Mouse (Mus musculus) liver, embryonic 16.5 days (tissue): ENCODE data around the gene Rabl3. TPM values are rescaled to one million over a fixed set of nuclear protein-coding genes. Genes with fewer than 3 reads are reported as not detected.
A peak's percentile ranks its signal among the peaks of the same experiment; 100 is the strongest.

ENCODE experiments used
- ATAC-seq: fragments of 200-750 bp; cut with Nextera tagmentation; 2 replicates; pipeline ENCODE4 v1.8.0; 2017; ENCODE audit warnings: low read depth, mild to moderate bottlenecking, moderate number of reproducible peaks, moderate library complexity
- H3K27ac ChIP-seq: fragments of 300-500 bp; sonication (generic); 2 replicates; pipeline ENCODE4 v1.5.1; 2014; ENCODE audit warnings: mild to moderate bottlenecking, low read length
- H3K27me3 ChIP-seq: fragments of 300-500 bp; sonication (generic); 2 replicates; pipeline ENCODE4 v1.6.1; 2014; ENCODE audit warnings: low read depth, low read length, mixed read lengths; ENCODE audit not compliant: control insufficient read depth, insufficient read depth
- H3K36me3 ChIP-seq: fragments of 300-500 bp; sonication (generic); 2 replicates; pipeline ENCODE4 v1.6.1; 2014; ENCODE audit warnings: mild to moderate bottlenecking; ENCODE audit not compliant: control insufficient read depth, insufficient read depth
- H3K4me1 ChIP-seq: fragments of 300-500 bp; sonication (generic); 2 replicates; pipeline ENCODE4 v1.6.1; 2014; ENCODE audit warnings: low read depth, low read length, mixed read lengths; ENCODE audit not compliant: control insufficient read depth
- H3K4me2 ChIP-seq: fragments of 300-500 bp; sonication (generic); 2 replicates; pipeline ENCODE4 v1.6.1; 2014; ENCODE audit warnings: low read depth, low read length, mixed read lengths
- H3K4me3 ChIP-seq: fragments of 300-500 bp; sonication (generic); 2 replicates; pipeline ENCODE4 v1.5.1; 2014; ENCODE audit warnings: low read depth, mild to moderate bottlenecking, low read length
- H3K9ac ChIP-seq: fragments of 300-500 bp; sonication (generic); 2 replicates; pipeline ENCODE4 v1.6.1; 2014; ENCODE audit warnings: low read depth, low read length
- H3K9me3 ChIP-seq: fragments of 300-500 bp; sonication (generic); replicated peaks from 2 replicates; pipeline ENCODE4 v1.6.1; 2016; ENCODE audit warnings: low read length; ENCODE audit not compliant: control insufficient read depth
- WGBS: fragments of 180-500 bp; shearing (Covaris S2); extraction: QIAGEN DNeasy Blood & Tissue Kit; methylation state at CpG from one replicate; pipeline ENCODE4 v1.1.7; 2014; ENCODE audit not compliant: insufficient replicate concordance; 5-methylcytosine and 5-hydroxymethylcytosine counted together
- polyA plus RNA-seq: library from polyadenylated mRNA; unstranded; fragments of >200 nt; fragmentation: Nextera tagmentation; extraction: Ambion mirVana; gene quantifications from 2 replicates; pipeline ENCODE4 v1.2.1, GENCODE M21; 2015

Rabl3 gene
- polyA plus RNA-seq, 1 experiment from 2014 or later = 13.1 TPM

GRCm38 (mm10) chr16:37565117-37565516 lies 25.4 kb downstream of the Rabl3 start:
- Histone ChIP-seq H3K9ac (no peak overlapping the region), H3K4me3 (no peak overlapping the region), H3K4me1 (no peaks in the 10 kb centered on the region), H3K27me3 (no peaks in the 10 kb centered on the region), H3K9me3 (no peaks in the 10 kb centered on the region), H3K36me3 (no peaks in the 10 kb centered on the region), H3K4me2 (no peak overlapping the region), H3K27ac (no peak overlapping the region)
- no peak for ATAC-seq
- WGBS = 21% methylated on average over 1 of the region's 1 CpGs

DNA sequence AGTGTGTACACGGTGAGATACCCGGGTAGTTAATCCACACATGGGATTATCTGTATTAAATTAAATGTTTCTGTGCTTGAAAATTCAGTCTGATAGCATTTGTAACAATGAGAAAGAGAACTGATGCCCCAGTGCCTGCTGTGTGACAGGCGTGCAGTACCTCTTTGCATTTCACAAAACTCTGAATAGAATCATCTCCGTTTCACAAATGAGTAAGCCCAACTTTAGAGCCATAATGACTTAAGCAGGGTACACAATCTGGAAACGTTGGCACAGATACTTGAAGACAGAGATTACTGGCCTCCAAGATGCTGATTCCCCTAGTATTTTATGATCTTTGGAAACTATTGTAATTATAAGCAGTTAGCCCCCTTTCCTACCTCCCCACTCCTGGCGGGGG lies 26.4 kb downstream of the Rabl3 start:
- Histone ChIP-seq H3K36me3 (no peaks in the 10 kb centered on the region), H3K9ac (no peak overlapping the region), H3K4me3 (no peak overlapping the region), H3K27me3 (no peaks in the 10 kb centered on the region), H3K27ac (no peak overlapping the region), H3K4me2 (no peak overlapping the region), H3K4me1 (no peaks in the 10 kb centered on the region), H3K9me3 (no peaks in the 10 kb centered on the region)
- no peak for ATAC-seq
- WGBS = 72% methylated on average over 6 of the region's 6 CpGs

DNA sequence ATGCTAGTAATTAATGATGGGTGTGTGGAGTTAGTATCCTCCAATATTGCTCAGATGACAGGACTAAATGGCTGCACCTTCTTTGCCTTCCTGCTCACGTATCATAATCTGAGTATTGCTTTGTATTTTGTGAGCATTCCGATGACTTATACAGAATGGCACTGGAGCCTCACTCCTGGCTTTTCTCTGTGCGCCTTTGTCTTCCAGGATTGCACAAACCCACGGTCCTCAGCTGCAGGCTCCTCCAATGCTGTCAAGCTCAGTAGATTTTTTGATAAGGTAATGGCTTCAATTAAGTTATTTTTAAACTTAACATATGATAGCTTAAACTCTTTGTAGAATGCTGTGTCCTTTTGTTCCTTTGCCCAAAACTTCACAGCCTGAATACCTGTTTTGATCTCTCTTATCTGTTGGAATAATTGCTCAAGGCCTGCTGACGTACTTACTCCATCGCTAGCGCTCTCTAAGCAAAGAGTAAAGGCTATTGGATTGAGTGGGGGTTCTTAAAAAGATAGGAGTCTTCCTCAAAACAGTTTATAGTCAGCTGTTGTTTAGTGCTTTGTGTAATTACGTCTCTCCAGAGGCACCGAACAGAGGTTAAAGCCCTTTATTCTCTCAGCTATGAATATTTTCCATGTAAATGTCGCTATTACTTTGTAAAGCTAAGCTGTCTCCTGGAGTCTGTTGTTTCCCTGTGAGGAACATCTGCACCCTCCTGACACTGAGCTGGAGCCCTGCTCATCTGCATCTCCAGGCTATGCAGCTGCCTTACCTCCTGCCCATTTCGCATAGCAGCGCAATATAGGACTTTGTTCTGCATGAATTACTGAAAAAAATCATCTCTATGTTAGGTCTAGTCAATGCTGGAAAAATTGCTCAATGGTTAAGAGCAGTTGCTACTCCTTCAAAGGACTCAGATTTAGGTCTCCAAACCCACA lies 27.7 kb downstream of the Rabl3 start:
- H3K27me3 ChIP-seq = no peaks in the 10 kb centered on the region
- no peak for ATAC-seq
- H3K27ac ChIP-seq = no peak overlapping the region
- no peaks in the 10 kb centered on the region for H3K4me1 ChIP-seq
- H3K4me2 ChIP-seq = no peak overlapping the region
- no peak overlapping the region for H3K4me3 ChIP-seq
- no peak overlapping the region for H3K9ac ChIP-seq
- H3K36me3 ChIP-seq = no peaks in the 10 kb centered on the region
- 80% methylated on average over 12 of the region's 12 CpGs for WGBS
- H3K9me3 ChIP-seq = no peaks in the 10 kb centered on the region

DNA sequence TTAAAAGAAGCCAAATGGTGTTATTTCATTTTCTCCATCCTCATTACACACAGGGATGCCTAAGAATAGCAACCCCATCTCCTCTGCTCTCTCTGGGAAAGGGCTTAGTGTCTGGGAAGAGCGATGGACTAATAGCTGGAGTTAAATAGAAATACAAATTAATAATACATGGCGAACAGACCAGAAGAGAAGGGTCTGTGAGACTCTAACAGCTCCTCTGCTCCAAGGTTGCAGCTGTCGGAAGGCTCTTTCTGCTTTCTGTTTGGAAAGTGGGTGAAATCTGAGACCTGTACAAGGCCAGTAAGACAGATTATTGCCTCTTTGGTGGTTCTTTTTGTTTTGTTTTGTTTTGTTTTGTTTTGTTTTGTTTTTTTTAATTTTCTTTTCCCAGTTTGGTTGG lies 31.9 kb downstream of the Rabl3 start:
- H3K9me3 ChIP-seq = peaks cover 3% of the 10 kb centered on the region
- WGBS = 79% methylated on average over 3 of the region's 3 CpGs
- no peak for ATAC-seq
- H3K4me2 ChIP-seq = no peak overlapping the region
- H3K4me1 ChIP-seq = no peaks in the 10 kb centered on the region
- H3K27ac ChIP-seq = no peak overlapping the region
- no peaks in the 10 kb centered on the region for H3K36me3 ChIP-seq
- H3K4me3 ChIP-seq = no peak overlapping the region
- H3K27me3 ChIP-seq = no peaks in the 10 kb centered on the region
- H3K9ac ChIP-seq = no peak overlapping the region

DNA sequence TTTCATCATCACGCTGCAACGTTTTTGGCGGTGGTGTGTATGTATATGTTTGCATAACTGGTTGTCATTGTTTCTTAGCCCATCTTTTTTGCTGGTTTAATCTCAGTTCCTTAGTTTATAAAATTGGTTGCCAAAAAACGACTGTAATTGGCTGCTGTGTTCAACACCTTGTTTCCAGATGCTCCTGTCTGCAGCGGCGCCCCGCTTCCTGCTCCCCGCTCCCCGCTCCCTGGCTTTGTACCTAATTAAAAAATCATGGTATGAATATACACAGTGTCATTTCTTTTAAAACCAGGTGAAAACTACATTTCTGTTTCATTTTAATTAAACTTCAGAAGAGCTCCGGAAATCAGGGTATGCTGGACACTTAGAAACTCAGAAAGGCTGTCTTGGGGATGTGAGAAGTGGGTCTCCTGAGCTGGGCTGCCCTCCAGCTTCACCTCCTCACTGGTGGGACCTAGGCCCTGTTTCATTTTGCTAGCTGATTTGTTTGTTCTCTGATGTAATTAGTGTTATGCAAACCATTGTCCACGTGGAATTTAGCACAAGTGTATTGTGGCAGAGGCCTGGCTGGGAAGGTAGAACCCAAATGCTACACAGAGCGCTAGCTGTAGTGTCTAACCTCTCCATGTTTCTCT lies 32.6 kb downstream of the Rabl3 start:
- Histone ChIP-seq H3K4me3 (no peak overlapping the region), H3K9me3 (peaks cover 3% of the 10 kb centered on the region), H3K4me2 (no peak overlapping the region), H3K9ac (no peak overlapping the region), H3K27ac (no peak overlapping the region), H3K4me1 (no peaks in the 10 kb centered on the region), H3K36me3 (no peaks in the 10 kb centered on the region), H3K27me3 (no peaks in the 10 kb centered on the region)
- ATAC-seq = no peak
- WGBS = 82% methylated on average over 12 of the region's 12 CpGs

GRCm38 (mm10) chr16:37573061-37573460 lies 33.4 kb downstream of the Rabl3 start:
- no peak overlapping the region for H3K9ac ChIP-seq
- 89% methylated on average over 5 of the region's 5 CpGs for WGBS
- H3K27ac ChIP-seq = no peak overlapping the region
- H3K4me2 ChIP-seq = no peak overlapping the region
- no peak overlapping the region for H3K4me3 ChIP-seq
- peaks cover 3% of the 10 kb centered on the region for H3K9me3 ChIP-seq
- no peak for ATAC-seq
- no peaks in the 10 kb centered on the region for H3K27me3 ChIP-seq
- no peaks in the 10 kb centered on the region for H3K4me1 ChIP-seq
- H3K36me3 ChIP-seq = no peaks in the 10 kb centered on the region

GRCm38 (mm10) chr16:37575325-37575724 lies 35.6 kb downstream of the Rabl3 start:
- H3K27ac ChIP-seq = no peak overlapping the region
- H3K9me3 ChIP-seq = peaks cover 3% of the 10 kb centered on the region
- no peak overlapping the region for H3K4me3 ChIP-seq
- H3K27me3 ChIP-seq = no peaks in the 10 kb centered on the region
- ATAC-seq = no peak
- H3K36me3 ChIP-seq = no peaks in the 10 kb centered on the region
- WGBS = 45% methylated on average over 3 of the region's 3 CpGs
- no peak overlapping the region for H3K4me2 ChIP-seq
- no peaks in the 10 kb centered on the region; the same call in 1 of the 2 replicates for H3K4me1 ChIP-seq
- no peak overlapping the region for H3K9ac ChIP-seq

GRCm38 (mm10) chr16:37579591-37579990 lies 39.9 kb downstream of the Rabl3 start:
- peak overlapping the region; percentile 74 for H3K27ac ChIP-seq
- 47% methylated on average over 1 of the region's 1 CpGs for WGBS
- no peak overlapping the region for H3K9ac ChIP-seq
- H3K4me1 ChIP-seq = no peaks in the 10 kb centered on the region; the same call in 1 of the 2 replicates
- H3K27me3 ChIP-seq = no peaks in the 10 kb centered on the region
- H3K36me3 ChIP-seq = no peaks in the 10 kb centered on the region
- H3K9me3 ChIP-seq = no peaks in the 10 kb centered on the region
- no peak; the same call in 1 of the 2 replicates for ATAC-seq
- no peak overlapping the region for H3K4me3 ChIP-seq
- H3K4me2 ChIP-seq = no peak overlapping the region

DNA sequence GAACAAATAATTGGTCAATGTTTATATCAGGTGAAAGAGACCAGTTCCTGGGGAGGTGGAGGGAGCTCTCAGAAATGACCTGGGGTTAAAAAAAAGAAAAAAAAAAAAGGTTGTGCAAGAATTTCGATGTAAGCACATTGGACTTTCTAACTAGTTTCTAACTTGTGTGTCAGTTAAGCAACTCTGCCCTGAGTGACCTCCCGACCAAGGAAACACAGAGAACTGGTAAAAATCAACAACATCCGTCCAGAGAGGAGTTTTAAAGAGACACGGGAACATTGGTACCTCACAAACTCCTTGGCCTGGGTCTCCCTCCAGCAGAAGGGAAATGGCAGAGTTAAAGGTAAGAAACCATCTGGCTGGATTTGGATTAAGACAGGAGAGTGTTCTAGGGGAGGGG lies 40.3 kb downstream of the Rabl3 start, which contains the start of gene Hgd:
Gene Hgd, plus strand, starts transcription at position 160 of the 400 bp plus-strand sequence.
- peak; percentile 71 for ATAC-seq

More for the DNA sequence above, 40.3 kb downstream of the Rabl3 start, which contains the start of gene Hgd:
- Histone ChIP-seq H3K4me1 (no peaks in the 10 kb centered on the region; the same call in 1 of the 2 replicates), H3K36me3 (no peaks in the 10 kb centered on the region), H3K27me3 (no peaks in the 10 kb centered on the region), H3K27ac (peak within 1 kb of the TSS; percentile 74), H3K4me2 (peak within 1 kb of the TSS; percentile 38), H3K4me3 (peak within 1 kb of the TSS; percentile 46), H3K9ac (peak within 1 kb of the TSS; percentile 20; the same call in 1 of the 2 replicates), H3K9me3 (no peaks in the 10 kb centered on the region)
- WGBS = 31% methylated on average over 4 of the region's 4 CpGs
